Mouse (Mus musculus) testis, adult 2 months (tissue): ENCODE results near the gene Xpo1. TPM values are rescaled to one million over a fixed set of nuclear protein-coding genes. Genes with fewer than 3 reads are reported as not detected.
A peak's percentile ranks its signal among the peaks of the same experiment; 100 is the strongest.
"Not testable (repeated sequence)": the region's sequence is repeated elsewhere in the genome, so short reads cannot be mapped to it uniquely, and the experiment has no call there.

Experiments used
- H3K27ac ChIP-seq: fragments of 200-500 bp; 2 replicates; pipeline ENCODE4 v1.5.1; 2012; ENCODE audit warnings: low read depth, low read length; ENCODE audit not compliant: control insufficient read depth, insufficient read depth
- H3K27me3 ChIP-seq: fragments of 200-500 bp; 2 replicates; pipeline ENCODE4 v1.6.1; 2012; ENCODE audit warnings: mild to moderate bottlenecking, low read length, moderate library complexity; ENCODE audit not compliant: control insufficient read depth, insufficient read depth
- H3K36me3 ChIP-seq: fragments of 200-500 bp; 2 replicates; pipeline ENCODE4 v1.6.1; 2012; ENCODE audit warnings: mild to moderate bottlenecking, low read length; ENCODE audit not compliant: control insufficient read depth, insufficient read depth
- H3K4me1 ChIP-seq: fragments of 200-500 bp; 2 replicates; pipeline ENCODE4 v1.6.1; 2012; ENCODE audit warnings: low read length; ENCODE audit not compliant: control insufficient read depth, insufficient read depth
- H3K4me3 ChIP-seq: fragments of 200-500 bp; 2 replicates; pipeline ENCODE4 v1.5.1; 2012; ENCODE audit warnings: low read depth, mild to moderate bottlenecking, low read length, moderate library complexity, mixed read lengths; ENCODE audit not compliant: control insufficient read depth
- CTCF ChIP-seq: fragments of 200-500 bp; IDR thresholded peaks from 2 replicates; pipeline ENCODE4 v1.5.1; 2012; ENCODE audit warnings: low read depth, mild to moderate bottlenecking, inconsistent platforms, low read length, moderate library complexity; ENCODE audit not compliant: control insufficient read depth, insufficient read depth, insufficient replicate concordance
- POLR2A ChIP-seq: fragments of 200-500 bp; IDR thresholded peaks from 2 replicates; pipeline ENCODE4 v1.6.1; 2012; ENCODE audit warnings: low read depth, mild to moderate bottlenecking, inconsistent platforms, low read length, moderate library complexity; ENCODE audit not compliant: control insufficient read depth
- polyA plus RNA-seq: library from polyadenylated mRNA; depleted of rRNA; stranded (reverse); fragments of >200 nt; gene quantifications from 2 replicates; pipeline ENCODE4 v1.2.3, GENCODE M21; 2012

Gene Xpo1
- polyA plus RNA-seq, 1 experiment: 9.6 TPM

DNA sequence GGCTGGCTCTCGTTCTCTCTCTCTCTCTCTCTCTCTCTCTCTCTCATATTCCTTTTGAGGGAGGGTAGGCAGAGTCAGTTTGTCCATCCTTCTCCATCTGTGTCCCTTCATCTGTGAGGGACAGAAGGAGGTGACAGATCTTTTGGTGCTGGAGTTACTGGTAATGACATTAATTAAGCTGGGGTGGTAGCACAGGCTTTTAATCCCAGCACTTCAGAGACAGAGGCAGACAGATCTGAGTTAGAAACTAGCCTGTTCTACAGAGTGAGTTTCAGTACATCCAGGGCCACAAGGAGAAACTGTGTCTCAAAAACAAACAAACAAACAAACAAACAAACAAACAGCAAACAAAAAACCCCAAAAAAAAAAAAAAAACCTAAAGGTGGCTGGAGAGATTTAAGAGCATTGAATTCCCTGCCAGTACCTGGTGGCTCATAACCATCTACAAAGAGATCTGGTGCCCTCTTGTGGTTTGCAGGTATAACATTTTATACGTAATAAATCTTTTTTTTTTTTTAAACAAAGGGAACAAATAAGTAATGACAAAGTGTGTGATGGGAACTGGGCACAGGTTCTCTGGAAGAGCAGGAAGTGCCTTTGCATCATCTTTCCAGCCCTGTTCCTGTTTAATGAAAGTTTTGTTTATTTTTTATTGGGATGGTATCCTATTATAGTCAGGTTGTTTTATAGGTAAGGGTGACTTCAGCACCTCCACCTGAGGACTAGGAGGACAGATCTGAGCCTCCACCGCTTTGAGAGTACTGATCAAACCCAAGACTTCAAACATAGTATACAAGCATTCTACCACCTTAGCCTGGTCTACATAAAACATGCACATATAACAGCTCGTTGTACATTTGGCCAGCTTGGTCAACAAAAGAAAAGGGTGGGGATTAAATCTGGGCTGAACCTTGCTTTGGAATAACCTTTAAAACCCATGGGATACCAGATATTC is 16.2 kb downstream of the Xpo1 start:
- Histone ChIP-seq H3K4me3 (no peak overlapping the region), H3K27ac (no peak overlapping the region), H3K27me3 (no peaks in the 10 kb centered on the region), H3K4me1 (no peaks in the 10 kb centered on the region), H3K36me3 (peaks cover 2% of the 10 kb centered on the region; the same call in 1 of the 2 replicates)
- TF ChIP-seq POLR2A (no peak), CTCF (no peak)

GRCm38 (mm10) chr11:23275780-23276179 is 19.9 kb downstream of the Xpo1 start:
- no peak for TF ChIP-seq CTCF
- no peak for TF ChIP-seq POLR2A
- H3K27me3 ChIP-seq: no peaks in the 10 kb centered on the region
- no peaks in the 10 kb centered on the region for H3K4me1 ChIP-seq
- no peak overlapping the region for H3K4me3 ChIP-seq
- H3K36me3 ChIP-seq: peaks cover 2% of the 10 kb centered on the region; the same call in 1 of the 2 replicates
- H3K27ac ChIP-seq: no peak overlapping the region

DNA sequence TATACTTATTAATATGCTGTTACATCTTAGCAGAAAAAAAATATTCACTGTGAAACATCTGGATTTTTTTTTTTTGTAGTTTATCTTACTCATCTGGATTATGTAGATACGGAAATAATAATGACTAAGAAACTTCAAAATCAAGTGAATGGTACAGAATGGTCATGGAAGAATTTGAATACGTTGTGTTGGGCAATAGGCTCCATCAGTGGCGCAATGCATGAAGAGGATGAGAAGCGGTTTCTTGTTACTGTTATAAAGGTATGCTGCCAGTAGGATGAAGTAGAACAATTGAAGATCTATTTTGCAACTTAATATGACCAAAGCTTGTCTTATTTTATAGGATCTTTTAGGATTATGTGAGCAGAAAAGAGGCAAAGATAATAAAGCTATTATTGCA is 28.6 kb downstream of the Xpo1 start:
- TF ChIP-seq POLR2A: no peak
- no peak for TF ChIP-seq CTCF
- no peaks in the 10 kb centered on the region for H3K27me3 ChIP-seq
- no peak overlapping the region for H3K4me3 ChIP-seq
- peaks cover 2% of the 10 kb centered on the region for H3K36me3 ChIP-seq
- no peak overlapping the region for H3K27ac ChIP-seq
- no peaks in the 10 kb centered on the region for H3K4me1 ChIP-seq

DNA sequence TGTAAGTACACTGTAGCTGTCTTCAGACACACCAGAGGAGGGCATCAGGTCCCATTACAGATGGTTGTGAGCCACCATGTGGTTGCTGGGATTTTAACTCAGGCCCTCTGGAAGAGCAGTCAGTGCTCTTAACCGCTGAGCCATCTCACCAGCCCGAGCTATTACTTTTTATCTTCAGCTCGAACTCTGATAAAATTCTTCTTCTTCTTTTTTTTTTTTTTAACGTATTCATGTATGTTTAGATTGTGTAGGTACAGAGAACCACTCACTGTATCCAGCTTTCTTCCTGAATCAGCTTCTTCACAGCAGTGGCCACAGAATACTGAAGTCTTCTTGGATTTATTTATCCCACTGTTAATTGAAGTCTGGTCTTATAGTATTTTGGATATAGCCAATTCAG is 33.0 kb downstream of the Xpo1 start:
- not testable (repeated sequence) for H3K27me3 ChIP-seq, H3K4me1 ChIP-seq, H3K36me3 ChIP-seq, H3K27ac ChIP-seq, H3K4me3 ChIP-seq

DNA sequence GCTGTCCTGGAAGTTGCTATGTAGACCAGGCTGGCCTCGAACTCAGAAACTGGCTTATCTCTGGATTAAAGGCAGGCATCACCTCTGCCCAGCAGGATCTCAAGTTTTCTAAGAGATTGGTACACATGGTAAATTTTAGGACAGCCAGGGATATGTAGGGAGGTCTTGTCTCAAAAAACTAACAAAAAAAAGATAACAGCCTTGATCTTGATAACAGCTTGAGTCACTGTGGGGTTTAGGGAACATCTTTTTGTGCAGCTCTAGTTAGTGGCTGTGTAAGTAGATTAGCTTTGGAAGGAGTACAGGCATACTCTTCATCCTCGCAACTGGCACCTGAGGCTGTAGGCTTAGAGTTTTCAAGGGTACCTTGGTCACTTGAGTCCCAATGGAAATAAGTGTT is 41.5 kb downstream of the Xpo1 start:
- Histone ChIP-seq H3K4me3 (no peak overlapping the region), H3K4me1 (no peaks in the 10 kb centered on the region), H3K36me3 (peaks cover 2% of the 10 kb centered on the region; the same call in 1 of the 2 replicates), H3K27ac (no peak overlapping the region), H3K27me3 (no peaks in the 10 kb centered on the region)
- no peak for TF ChIP-seq POLR2A
- TF ChIP-seq CTCF: no peak

- Histone ChIP-seq H3K36me3 (no peaks in the 10 kb centered on the region), H3K4me1 (no peaks in the 10 kb centered on the region), H3K27me3 (no peaks in the 10 kb centered on the region), H3K27ac (no peak overlapping the region), H3K4me3 (no peak overlapping the region)
- TF ChIP-seq CTCF (no peak), POLR2A (no peak)
Measured at GRCm38 (mm10) chr11:23298301-23298700, 42.5 kb downstream of the Xpo1 start.

- Histone ChIP-seq H3K27ac (no peak overlapping the region), H3K36me3 (no peaks in the 10 kb centered on the region), H3K4me3 (no peak overlapping the region), H3K27me3 (no peaks in the 10 kb centered on the region), H3K4me1 (no peaks in the 10 kb centered on the region)
- TF ChIP-seq POLR2A (no peak), CTCF (no peak)
Measured at GRCm38 (mm10) chr11:23299910-23300309, 44.1 kb downstream of the Xpo1 start.

- H3K4me3 ChIP-seq: no peak overlapping the region
- no peak overlapping the region for H3K27ac ChIP-seq
- H3K36me3 ChIP-seq: no peaks in the 10 kb centered on the region
- TF ChIP-seq CTCF: no peak
- no peak for TF ChIP-seq POLR2A
- H3K4me1 ChIP-seq: no peaks in the 10 kb centered on the region
- H3K27me3 ChIP-seq: no peaks in the 10 kb centered on the region
Measured at GRCm38 (mm10) chr11:23303126-23303525, 47.3 kb downstream of the Xpo1 start.

- not testable (repeated sequence) for H3K4me1 ChIP-seq, H3K27me3 ChIP-seq, H3K36me3 ChIP-seq
- Histone ChIP-seq H3K27ac (peak overlapping the region; percentile 97), H3K4me3 (peak overlapping the region; percentile 94)
Measured at GRCm38 (mm10) chr11:23305101-23305672, 49.3 kb downstream of the Xpo1 start.
